Mouse (Mus musculus) CH12.LX (cell line): ENCODE data around the gene Macrod1.

Source experiments
- CTCF ChIP-seq, 2 experiments: IDR thresholded peaks in 1 of 2; conservative IDR thresholded peaks in 1 of 2; 2 replicates each; pipeline ENCODE4 v1.5.1; 2011 to 2012; ENCODE audit warnings: low read depth in 2 of 2, low read length in 2 of 2, improper control_type of control experiment in 1 of 2, inconsistent platforms in 1 of 2, mild to moderate bottlenecking in 1 of 2, moderate library complexity in 1 of 2
- NRF1 ChIP-seq: IDR thresholded peaks from 2 replicates; pipeline ENCODE4 v1.6.1; 2014; ENCODE audit warnings: low read depth, mild to moderate bottlenecking, inconsistent platforms, low read length, improper control_type of control experiment, moderate library complexity
- PAX5 ChIP-seq: IDR thresholded peaks from 2 replicates; pipeline ENCODE4 v1.6.1; 2012; ENCODE audit warnings: low read length, inconsistent platforms, mixed read lengths
- POLR2A ChIP-seq: IDR thresholded peaks from 2 replicates; pipeline ENCODE4 v1.6.1; 2011; ENCODE audit warnings: low read depth, mild to moderate bottlenecking, improper control_type of control experiment, low read length
- RAD21 ChIP-seq: IDR thresholded peaks from 2 replicates; pipeline ENCODE4 v1.6.1; 2011; ENCODE audit warnings: low read depth, mild to moderate bottlenecking, low read length, improper control_type of control experiment, moderate library complexity
- SIN3A ChIP-seq: IDR thresholded peaks from 2 replicates; pipeline ENCODE4 v1.6.1; 2012; ENCODE audit warnings: low read length, improper control_type of control experiment, inconsistent platforms
- TBP ChIP-seq: conservative IDR thresholded peaks from 2 replicates; pipeline ENCODE4 v1.6.1; 2011; ENCODE audit warnings: low read depth, low read length, improper control_type of control experiment
- TCF12 ChIP-seq: IDR thresholded peaks from 2 replicates; pipeline ENCODE4 v1.6.1; 2014; ENCODE audit warnings: low read depth, mild to moderate bottlenecking, inconsistent platforms, low read length, improper control_type of control experiment
- UBTF ChIP-seq: IDR thresholded peaks from 2 replicates; pipeline ENCODE4 v1.6.1; 2012; ENCODE audit warnings: low read depth, mild to moderate bottlenecking, inconsistent platforms, low read length, improper control_type of control experiment, moderate library complexity
- ZC3H11A ChIP-seq: IDR thresholded peaks from 2 replicates; pipeline ENCODE4 v1.6.1; 2012; ENCODE audit warnings: low read depth, mild to moderate bottlenecking, inconsistent platforms, low read length, improper control_type of control experiment

DNA sequence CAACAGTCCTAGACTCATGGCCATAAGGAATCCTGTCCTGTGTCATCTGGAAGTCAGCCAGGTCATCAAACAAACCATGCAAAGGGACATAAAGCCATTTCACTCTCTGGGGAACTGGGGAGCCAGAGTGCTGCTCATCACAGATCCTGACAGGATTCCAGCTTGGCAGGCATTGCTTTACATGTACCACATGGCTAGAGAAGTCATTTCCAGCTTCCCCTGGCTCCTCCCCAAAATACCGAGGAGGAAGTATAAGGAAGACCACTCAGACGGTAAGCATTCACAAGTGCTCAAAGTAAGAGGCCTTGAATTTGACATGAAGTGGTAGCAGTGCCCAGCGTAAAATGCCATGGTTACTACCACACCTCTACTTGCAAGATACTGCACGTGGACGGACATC lies 157.9 kb downstream of the Macrod1 start:
- TF ChIP-seq CTCF (conservative IDR thresholded peaks at IDR 0.05 in 1 of 2, IDR thresholded peaks at IDR 0.05 in 1 of 2; ENCODE audit: low read depth in 2 of 2, low read length in 2 of 2) (no peak), SIN3A (no peak), POLR2A (no peak; the same call in 1 of the 2 replicates), TBP (no peak), TCF12 (no peak), ZC3H11A (no peak), NRF1 (no peak), RAD21 (no peak), UBTF (no peak), PAX5 (no peak)
